Mouse (Mus musculus) kidney, adult 9 months (tissue): ENCODE results near the gene Gm8677.
"Not testable (repeated sequence)": the region's sequence is repeated elsewhere in the genome, so short reads cannot be mapped to it uniquely, and the experiment has no call there.

Experiments
- DNase-seq: peaks from one replicate; pipeline ENCODE4 v3.0.0; 2022

Gene Gm8677

GRCm38 (mm10) chr7:22534787-22535186, at the start of gene Gm8677:
TSS of gene Gm8677 (minus strand) at chr7:22534887.
- DNase-seq = not testable (repeated sequence)

- not testable (repeated sequence) for DNase-seq
These were observed 30.6 kb upstream of the Gm8677 start, which contains the start of gene Gm4201 for GRCm38 (mm10) chr7:22565243-22565642. TSS of gene Gm4201 (minus strand) at chr7:22565343.

- DNase-seq = not testable (repeated sequence)
These were observed 12.0 kb downstream of the Gm8677 start, which contains the start of gene Vmn1r152 for GRCm38 (mm10) chr7:22522667-22523066. TSS of gene Vmn1r152 (plus strand) at chr7:22522967.

- not testable (repeated sequence) for DNase-seq
These were observed 35.1 kb downstream of the Gm8677 start, which contains the start of gene Vmn1r151 for GRCm38 (mm10) chr7:22499578-22499977. TSS of gene Vmn1r151 (minus strand) at chr7:22499678.
